Mouse (Mus musculus): ENCODE results near the gene Tenm4. TPM values are rescaled to one million over a fixed set of nuclear protein-coding genes. Genes with fewer than 3 reads are reported as not detected.

Tenm4 gene
- polyA plus RNA-seq, 1 experiment from 2014 or later, result 5.0 TPM

DNA sequence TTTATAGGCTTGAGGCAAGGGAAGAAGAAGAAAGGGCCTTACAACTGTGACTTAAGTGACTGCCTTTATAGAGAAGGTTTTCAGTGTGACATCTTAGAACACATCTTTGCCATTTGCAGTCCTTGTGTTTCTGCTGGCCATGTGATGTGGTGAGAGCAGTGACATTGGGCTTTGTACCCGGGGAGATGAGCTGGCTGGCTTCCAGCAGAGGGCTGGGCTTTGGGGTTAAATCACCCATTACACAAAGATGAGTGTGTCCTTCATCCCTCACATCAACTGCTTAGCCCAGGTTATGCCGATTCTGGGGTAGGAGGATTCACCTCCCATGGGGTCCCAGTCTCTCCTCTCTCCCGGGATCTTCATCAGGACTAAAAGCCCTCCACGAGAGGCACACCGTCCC is 738.8 kb downstream of the Tenm4 start:
- Histone ChIP-seq H3K4me2 (replicated peaks; ENCODE audit: low read depth, low read length) (no peak overlapping the region), H3K9ac (replicated peaks; ENCODE audit: low read depth) (no peak overlapping the region), H3K36me3 (ENCODE audit: insufficient read depth, low read length) (no peaks in the 10 kb centered on the region), H3K27me3 (replicated peaks; ENCODE audit: insufficient read depth, low read length) (no peaks in the 10 kb centered on the region), H3K4me3 (ENCODE audit: low read depth, low read length) (no peak overlapping the region), H3K4me1 (ENCODE audit: insufficient read depth, low read depth, low read length) (no peaks in the 10 kb centered on the region; the same call in 1 of the 2 replicates), H3K27ac (ENCODE audit: low read length) (no peak overlapping the region), H3K9me3 (ENCODE audit: low read length) (no peaks in the 10 kb centered on the region)
- TF ChIP-seq EP300 (IDR thresholded peaks at IDR 0.05) (no peak), CTCF (IDR thresholded peaks at IDR 0.05) (no peak)
- WGBS, result 76% methylated on average over 5 of the region's 5 CpGs
- ATAC-seq (no peak), DNase-seq (ENCODE audit: low spot score) (no peak)

GRCm38 (mm10) chr7:96910310-96910960 is 739.4 kb downstream of the Tenm4 start:
- Histone ChIP-seq H3K9ac (replicated peaks; ENCODE audit: low read depth) (no peak overlapping the region), H3K4me1 (ENCODE audit: insufficient read depth, low read depth, low read length) (no peaks in the 10 kb centered on the region), H3K36me3 (ENCODE audit: insufficient read depth, low read length) (no peaks in the 10 kb centered on the region), H3K4me2 (replicated peaks; ENCODE audit: low read depth, low read length) (no peak overlapping the region), H3K27me3 (replicated peaks; ENCODE audit: insufficient read depth, low read length) (no peaks in the 10 kb centered on the region), H3K4me3 (ENCODE audit: low read depth, low read length) (no peak overlapping the region), H3K9me3 (ENCODE audit: low read length) (no peaks in the 10 kb centered on the region), H3K27ac (ENCODE audit: low read length) (no peak overlapping the region)
- WGBS, result 72% methylated on average over 12 of the region's 12 CpGs
- TF ChIP-seq CTCF (IDR thresholded peaks at IDR 0.05) (no peak), EP300 (IDR thresholded peaks at IDR 0.05) (no peak)
- ATAC-seq (no peak), DNase-seq (ENCODE audit: low spot score) (no peak)

DNA sequence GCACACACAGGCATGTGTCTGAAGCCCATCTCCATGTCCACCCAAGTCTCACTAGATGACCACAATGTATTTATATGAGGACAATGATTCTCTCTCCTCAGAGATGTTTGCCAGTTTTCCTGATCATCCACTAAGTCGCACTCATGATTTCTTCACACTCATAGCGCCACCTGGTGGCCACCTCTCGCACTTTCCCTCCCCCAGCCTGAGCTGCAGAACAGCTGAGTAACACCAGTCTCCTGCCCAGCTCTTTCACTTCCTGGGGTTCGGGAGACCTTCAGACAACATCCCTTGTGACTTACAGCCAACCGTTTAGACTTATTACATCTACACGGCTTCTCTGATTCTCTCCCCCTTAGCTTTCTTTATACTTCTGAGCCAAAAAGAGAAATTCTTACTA is 743.0 kb downstream of the Tenm4 start:
- H3K4me3 ChIP-seq (ENCODE audit: low read depth, low read length), result no peak overlapping the region
- H3K9ac ChIP-seq (replicated peaks; ENCODE audit: low read depth), result no peak overlapping the region
- peak; percentile 61 for ATAC-seq
- H3K27me3 ChIP-seq (replicated peaks; ENCODE audit: insufficient read depth, low read length), result no peaks in the 10 kb centered on the region
- no peaks in the 10 kb centered on the region for H3K9me3 ChIP-seq (ENCODE audit: low read length)
- no peaks in the 10 kb centered on the region for H3K36me3 ChIP-seq (ENCODE audit: insufficient read depth, low read length)
- TF ChIP-seq CTCF (IDR thresholded peaks at IDR 0.05) (peak; percentile 97), EP300 (IDR thresholded peaks at IDR 0.05) (no peak)
- no peaks in the 10 kb centered on the region for H3K4me1 ChIP-seq (ENCODE audit: insufficient read depth, low read depth, low read length)
- peak; percentile 90 for DNase-seq (ENCODE audit: low spot score)
- H3K27ac ChIP-seq (ENCODE audit: low read length), result no peak overlapping the region
- WGBS, result 0% methylated on average over 6 of the region's 6 CpGs
- H3K4me2 ChIP-seq (replicated peaks; ENCODE audit: low read depth, low read length), result no peak overlapping the region

DNA sequence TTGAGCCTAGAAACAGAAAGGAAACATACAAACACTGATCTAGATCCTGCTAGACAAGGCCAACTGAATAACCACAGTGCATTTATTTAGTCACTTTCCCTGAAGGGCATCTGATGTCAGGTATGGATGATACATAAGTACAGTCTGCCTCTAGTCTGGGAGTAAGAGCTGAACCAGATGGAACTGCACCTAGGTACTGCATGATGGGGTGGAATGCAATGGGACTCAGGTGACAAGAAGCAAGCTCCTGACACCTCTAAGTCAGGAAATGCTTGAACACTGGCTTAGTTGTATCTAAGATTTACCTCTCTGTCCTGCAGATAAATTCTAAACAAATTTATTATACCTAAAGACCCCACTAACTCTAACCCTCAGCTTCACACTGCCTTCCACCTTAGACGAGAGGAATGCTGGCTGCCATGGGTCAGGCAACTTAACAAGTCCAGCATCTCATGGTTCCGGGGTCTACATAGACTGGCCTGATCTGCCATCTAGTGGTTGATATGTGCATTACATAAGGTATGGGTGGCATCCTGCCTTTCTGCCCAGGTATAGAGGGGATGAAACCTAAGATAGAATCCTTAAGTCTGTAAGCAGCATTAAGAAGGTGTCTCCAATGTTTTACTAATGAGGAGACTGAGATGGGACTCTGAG is 744.5 kb downstream of the Tenm4 start:
- WGBS, result 4% methylated on average over 2 of the region's 2 CpGs
- no peaks in the 10 kb centered on the region for H3K4me1 ChIP-seq (ENCODE audit: insufficient read depth, low read depth, low read length)
- no peaks in the 10 kb centered on the region for H3K27me3 ChIP-seq (replicated peaks; ENCODE audit: insufficient read depth, low read length)
- no peak overlapping the region for H3K4me3 ChIP-seq (ENCODE audit: low read depth, low read length)
- ATAC-seq (peak; percentile 75), DNase-seq (ENCODE audit: low spot score) (peak; percentile 80)
- H3K9me3 ChIP-seq (ENCODE audit: low read length), result no peaks in the 10 kb centered on the region
- TF ChIP-seq CTCF (IDR thresholded peaks at IDR 0.05), result peak; percentile 97
- no peak for TF ChIP-seq EP300 (IDR thresholded peaks at IDR 0.05)
- no peak overlapping the region for H3K27ac ChIP-seq (ENCODE audit: low read length)
- no peak overlapping the region for H3K9ac ChIP-seq (replicated peaks; ENCODE audit: low read depth)
- H3K4me2 ChIP-seq (replicated peaks; ENCODE audit: low read depth, low read length), result no peak overlapping the region
- H3K36me3 ChIP-seq (ENCODE audit: insufficient read depth, low read length), result no peaks in the 10 kb centered on the region

DNA sequence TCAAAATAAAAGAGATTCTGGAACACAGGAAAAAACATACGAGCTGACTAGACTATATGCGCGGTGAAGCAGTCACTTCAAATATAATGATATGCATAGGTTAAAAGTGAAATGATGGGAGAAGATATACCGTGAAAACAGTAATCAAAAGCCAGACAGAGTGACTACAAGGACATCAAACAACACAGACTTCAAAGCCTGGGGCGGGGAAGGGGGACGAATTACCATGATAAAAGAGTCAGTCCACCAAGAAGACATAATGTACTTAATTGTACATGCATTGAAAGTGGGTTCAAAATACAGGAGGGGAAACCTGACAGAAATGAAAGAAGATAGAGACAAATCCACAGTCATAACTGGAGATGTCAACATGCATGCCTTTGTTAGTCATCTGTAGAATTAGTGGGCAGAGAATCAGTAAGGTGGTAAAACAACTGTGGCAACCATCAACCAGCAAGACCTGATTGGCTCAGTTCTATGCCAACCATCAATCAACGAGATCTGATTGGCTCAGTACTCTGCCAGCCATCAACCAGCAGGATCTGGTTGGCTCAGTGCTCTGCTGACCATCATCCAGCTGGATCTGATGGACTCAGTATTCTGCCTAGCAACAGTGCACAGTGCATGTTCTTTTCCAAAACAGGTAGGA is 749.5 kb downstream of the Tenm4 start:
- no peak for ATAC-seq
- WGBS, result 71% methylated on average over 7 of the region's 7 CpGs

GRCm38 (mm10) chr7:96922927-96923326 is 751.9 kb downstream of the Tenm4 start:
- TF ChIP-seq EP300 (IDR thresholded peaks at IDR 0.05) (no peak), CTCF (IDR thresholded peaks at IDR 0.05) (no peak)
- ATAC-seq, result no peak
- WGBS, result 100% methylated on average over 2 of the region's 2 CpGs
- H3K4me2 ChIP-seq (replicated peaks; ENCODE audit: low read depth, low read length), result no peak overlapping the region
- H3K4me1 ChIP-seq (ENCODE audit: insufficient read depth, low read depth, low read length), result no peaks in the 10 kb centered on the region
- H3K9me3 ChIP-seq (ENCODE audit: low read length), result no peaks in the 10 kb centered on the region
- H3K9ac ChIP-seq (replicated peaks; ENCODE audit: low read depth), result no peak overlapping the region
- H3K27me3 ChIP-seq (replicated peaks; ENCODE audit: insufficient read depth, low read length), result no peaks in the 10 kb centered on the region
- DNase-seq (ENCODE audit: low spot score), result no peak
- no peaks in the 10 kb centered on the region for H3K36me3 ChIP-seq (ENCODE audit: insufficient read depth, low read length)
- no peak overlapping the region for H3K27ac ChIP-seq (ENCODE audit: low read length)
- H3K4me3 ChIP-seq (ENCODE audit: low read depth, low read length), result no peak overlapping the region

More for the DNA sequence above, 749.5 kb downstream of the Tenm4 start:
- H3K27ac ChIP-seq (ENCODE audit: low read length), result no peak overlapping the region
- H3K4me1 ChIP-seq (ENCODE audit: insufficient read depth, low read depth, low read length), result no peaks in the 10 kb centered on the region
- H3K27me3 ChIP-seq (replicated peaks; ENCODE audit: insufficient read depth, low read length), result no peaks in the 10 kb centered on the region
- H3K4me3 ChIP-seq (ENCODE audit: low read depth, low read length), result no peak overlapping the region
- no peak overlapping the region for H3K4me2 ChIP-seq (replicated peaks; ENCODE audit: low read depth, low read length)
- no peak for TF ChIP-seq EP300 (IDR thresholded peaks at IDR 0.05)
- no peak for TF ChIP-seq CTCF (IDR thresholded peaks at IDR 0.05)
- H3K9ac ChIP-seq (replicated peaks; ENCODE audit: low read depth), result no peak overlapping the region
- H3K9me3 ChIP-seq (ENCODE audit: low read length), result no peaks in the 10 kb centered on the region
- no peak for DNase-seq (ENCODE audit: low spot score)
- H3K36me3 ChIP-seq (ENCODE audit: insufficient read depth, low read length), result no peaks in the 10 kb centered on the region

Measured in lung, postnatal 0 days (tissue).